In the genomic region with DNA sequence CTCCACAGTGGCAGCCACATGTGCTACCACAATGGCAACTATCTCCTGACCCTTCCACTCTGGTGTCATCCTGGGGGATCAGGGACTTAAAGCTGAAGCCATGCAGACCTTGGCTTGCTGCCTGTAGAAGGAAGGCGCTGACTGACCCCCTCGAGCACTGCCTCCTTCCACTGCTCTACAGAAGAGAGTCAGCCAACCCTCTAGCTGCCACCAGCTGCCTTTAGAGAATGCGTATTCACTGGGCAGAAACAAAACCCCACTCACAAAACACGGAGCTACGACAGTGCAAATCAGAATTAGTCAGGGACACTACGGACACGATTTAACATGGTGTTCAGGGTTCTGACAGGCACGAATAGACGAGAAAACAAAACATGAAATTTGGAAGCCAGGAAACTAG, we compare ENCODE assay signal across 18 mouse cellular contexts.
DNase-seq lines count a peak whose midpoint lies in the region; ATAC-seq lines count a peak whose summit lies in the region.
"Had no signal": no experiment of that assay in that cellular context is flagged by ENCODE, and none has a peak within 500 bp of the region (broad histone marks: within the 10 kb centered on the region; RNA-seq: fewer than 3 reads in every experiment).

No protein-coding gene starts in this region.

- no peaks in the 10 kb centered on the region for H3K9me3 ChIP-seq in hindbrain, embryonic 14.5 days (ENCODE audit: control insufficient read depth, low read length)
- H3K9me3 ChIP-seq in hindbrain, embryonic 13.5 days: no peaks in the 10 kb centered on the region
- no peaks in the 10 kb centered on the region for H3K9me3 ChIP-seq in midbrain, embryonic 16.5 days (replicated peaks; ENCODE audit: control insufficient read depth, low read length, poor library complexity, severe bottlenecking)
- no peaks in the 10 kb centered on the region for H3K9me3 ChIP-seq in midbrain, embryonic 15.5 days
- H3K9me3 ChIP-seq in forebrain, embryonic 14.5 days (replicated peaks; ENCODE audit: control insufficient read depth, low read length): no peaks in the 10 kb centered on the region
- H3K9me3 ChIP-seq: embryonic facial prominence, embryonic 12.5 days; heart, embryonic 15.5 days had no signal

- no peak overlapping the region for H3K27ac ChIP-seq in hindbrain, embryonic 14.5 days
- H3K27ac ChIP-seq in hindbrain, embryonic 13.5 days: no peak overlapping the region
- H3K27ac ChIP-seq in midbrain, embryonic 16.5 days (ENCODE audit: low read length): no peak overlapping the region
- no peak overlapping the region for H3K27ac ChIP-seq in midbrain, embryonic 15.5 days
- no peak overlapping the region for H3K27ac ChIP-seq in forebrain, embryonic 14.5 days (ENCODE audit: low read depth, low read length)
- H3K27ac ChIP-seq: embryonic facial prominence, embryonic 12.5 days; heart, adult 2 months; heart, embryonic 15.5 days had no signal

- H3K4me2 ChIP-seq in hindbrain, embryonic 14.5 days (replicated peaks): no peak overlapping the region
- H3K4me2 ChIP-seq in hindbrain, embryonic 13.5 days: no peak overlapping the region
- H3K4me2 ChIP-seq in midbrain, embryonic 16.5 days (ENCODE audit: low read length): 0 out of 2 replicates have a peak overlapping the region, but pooled peaks have one; percentile 6
- no peak overlapping the region for H3K4me2 ChIP-seq in midbrain, embryonic 15.5 days
- no peak overlapping the region for H3K4me2 ChIP-seq in forebrain, embryonic 14.5 days (ENCODE audit: low read length)
- H3K4me2 ChIP-seq: embryonic facial prominence, embryonic 12.5 days; heart, embryonic 11.5 days; heart, embryonic 15.5 days had no signal

- no peaks in the 10 kb centered on the region for H3K36me3 ChIP-seq in hindbrain, embryonic 14.5 days (replicated peaks; ENCODE audit: control insufficient read depth, insufficient read depth)
- no peaks in the 10 kb centered on the region for H3K36me3 ChIP-seq in hindbrain, embryonic 13.5 days
- H3K36me3 ChIP-seq in midbrain, embryonic 16.5 days (ENCODE audit: control insufficient read depth, insufficient read depth, low read length): no peaks in the 10 kb centered on the region
- H3K36me3 ChIP-seq in midbrain, embryonic 15.5 days (replicated peaks): no peaks in the 10 kb centered on the region
- no peaks in the 10 kb centered on the region for H3K36me3 ChIP-seq in forebrain, embryonic 14.5 days (ENCODE audit: control insufficient read depth, insufficient read depth, low read length)
- H3K36me3 ChIP-seq: embryonic facial prominence, embryonic 12.5 days; heart, embryonic 15.5 days had no signal

- H3K4me1 ChIP-seq in hindbrain, embryonic 14.5 days (replicated peaks; ENCODE audit: control insufficient read depth, insufficient read depth, low read length): 0 out of 2 replicates have a peak, but pooled peaks cover 4% of the 10 kb centered on the region
- peaks cover 18% of the 10 kb centered on the region; the same call in 1 of the 2 replicates for H3K4me1 ChIP-seq in hindbrain, embryonic 13.5 days (replicated peaks)
- peaks cover 2% of the 10 kb centered on the region; the same call in 1 of the 2 replicates for H3K4me1 ChIP-seq in midbrain, embryonic 16.5 days (ENCODE audit: control insufficient read depth, insufficient read depth, low read length)
- H3K4me1 ChIP-seq in midbrain, embryonic 15.5 days: 0 out of 2 replicates have a peak, but pooled peaks cover 6% of the 10 kb centered on the region
- peaks cover 2% of the 10 kb centered on the region; the same call in 1 of the 2 replicates for H3K4me1 ChIP-seq in forebrain, embryonic 14.5 days (ENCODE audit: control insufficient read depth, insufficient read depth, low read length)
- H3K4me1 ChIP-seq: embryonic facial prominence, embryonic 12.5 days; heart, embryonic 15.5 days had no signal

- peak; percentile 8; the same call in 1 of the 2 replicates for ATAC-seq in hindbrain, embryonic 14.5 days (ENCODE audit: low FRiP score)
- no peak for ATAC-seq in hindbrain, embryonic 13.5 days (ENCODE audit: low FRiP score)
- no peak for ATAC-seq in midbrain, embryonic 16.5 days
- no peak for ATAC-seq in midbrain, embryonic 15.5 days (replicated peaks)
- ATAC-seq in forebrain, embryonic 14.5 days: no peak
- ATAC-seq: hindbrain, embryonic 16.5 days had no signal

- 37% methylated on average over 9 of the region's 9 CpGs for WGBS in hindbrain, embryonic 14.5 days
- WGBS in hindbrain, embryonic 13.5 days: 39% methylated on average over 9 of the region's 9 CpGs
- WGBS in midbrain, embryonic 16.5 days: 45% methylated on average over 9 of the region's 9 CpGs
- 46% methylated on average over 9 of the region's 9 CpGs for WGBS in midbrain, embryonic 15.5 days
- WGBS in forebrain, embryonic 14.5 days: 49% methylated on average over 9 of the region's 9 CpGs

- H3K27me3 ChIP-seq in hindbrain, embryonic 14.5 days (ENCODE audit: control insufficient read depth, insufficient read depth, low read length): no peaks in the 10 kb centered on the region
- peaks cover 11% of the 10 kb centered on the region; the same call in 1 of the 2 replicates for H3K27me3 ChIP-seq in hindbrain, embryonic 13.5 days
- H3K27me3 ChIP-seq in midbrain, embryonic 16.5 days (ENCODE audit: control insufficient read depth, insufficient read depth, low read depth, low read length): no peaks in the 10 kb centered on the region
- no peaks in the 10 kb centered on the region for H3K27me3 ChIP-seq in midbrain, embryonic 15.5 days (replicated peaks)
- H3K27me3 ChIP-seq in forebrain, embryonic 14.5 days (replicated peaks; ENCODE audit: control insufficient read depth, insufficient read depth, low read length): no peaks in the 10 kb centered on the region
- H3K27me3 ChIP-seq: embryonic facial prominence, embryonic 12.5 days; heart, embryonic 15.5 days had no signal

- no peak overlapping the region for H3K9ac ChIP-seq in hindbrain, embryonic 14.5 days
- H3K9ac ChIP-seq in hindbrain, embryonic 13.5 days: no peak overlapping the region
- H3K9ac ChIP-seq in midbrain, embryonic 16.5 days (ENCODE audit: low read depth, low read length): no peak overlapping the region
- H3K9ac ChIP-seq in midbrain, embryonic 15.5 days: no peak overlapping the region
- no peak overlapping the region for H3K9ac ChIP-seq in forebrain, embryonic 14.5 days (ENCODE audit: low read length)
- H3K9ac ChIP-seq: embryonic facial prominence, embryonic 12.5 days; heart, embryonic 15.5 days had no signal

- no peak for DNase-seq in hindbrain, embryonic 14.5 days (ENCODE audit: low spot score)
- DNase-seq in forebrain, embryonic 14.5 days (ENCODE audit: low spot score): peak; percentile 45
- DNase-seq in lung, postnatal 10 days: no peak
- DNase-seq in right cerebral cortex, postnatal 25 days: no peak
- DNase-seq: adrenal gland, postnatal 10 days; cerebellum, adult 11-12 months; cerebellum, adult 9-10 months; cerebellum, postnatal 25 days; gastrocnemius, postnatal 10 days; heart, adult 2 months; heart, postnatal 14 days had no signal

- no peak overlapping the region for H3K4me3 ChIP-seq in hindbrain, embryonic 14.5 days (replicated peaks; ENCODE audit: low read length)
- no peak overlapping the region for H3K4me3 ChIP-seq in hindbrain, embryonic 13.5 days
- no peak overlapping the region for H3K4me3 ChIP-seq in midbrain, embryonic 16.5 days (ENCODE audit: low read depth, low read length)
- H3K4me3 ChIP-seq in midbrain, embryonic 15.5 days: no peak overlapping the region
- H3K4me3 ChIP-seq in forebrain, embryonic 14.5 days (ENCODE audit: low read depth, low read length): no peak overlapping the region
- H3K4me3 ChIP-seq: embryonic facial prominence, embryonic 12.5 days; heart, adult 2 months; heart, embryonic 15.5 days had no signal
